Mouse (Mus musculus) cerebellum, adult 2 months (tissue): ENCODE results near the gene Wrnip1.

Source experiments
- CTCF ChIP-seq: fragments of 200-500 bp; IDR thresholded peaks from 2 replicates; pipeline ENCODE4 v1.5.1; 2011; ENCODE audit warnings: low read depth, mild to moderate bottlenecking, control low read depth, low read length, moderate library complexity, borderline replicate concordance; ENCODE audit not compliant: insufficient read depth
- POLR2A ChIP-seq: fragments of 200-500 bp; IDR thresholded peaks from 2 replicates; pipeline ENCODE4 v1.6.1; 2011; ENCODE audit warnings: low read length, control low read depth, borderline replicate concordance; ENCODE audit not compliant: insufficient read depth

DNA sequence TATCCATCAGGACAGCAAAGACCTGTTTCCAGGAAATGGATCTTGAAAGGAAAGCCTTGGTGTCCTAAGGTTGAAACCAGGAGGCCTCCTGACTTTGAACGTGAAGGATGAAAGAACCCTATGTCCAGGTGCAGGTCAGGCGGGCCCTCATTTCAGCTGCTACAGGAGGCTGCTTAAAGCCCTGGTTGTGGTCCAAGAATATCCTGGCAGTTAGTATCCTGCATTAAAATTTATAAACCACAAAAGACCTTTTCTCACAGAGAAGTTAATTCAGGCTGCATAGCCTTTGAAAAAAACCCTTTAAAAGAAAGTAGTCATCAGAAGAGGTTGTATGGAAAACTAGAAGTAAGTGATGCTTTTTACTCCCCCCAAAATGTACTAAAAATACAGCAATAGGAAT, 41.0 kb upstream of the Wrnip1 start:
- TF ChIP-seq CTCF (no peak), POLR2A (no peak)
